Mouse (Mus musculus) heart, embryonic 11.5 days (tissue): ENCODE data around the gene Tmcc2. TPM values are rescaled to one million over a fixed set of nuclear protein-coding genes. Genes with fewer than 3 reads are reported as not detected.

Source experiments
- ATAC-seq: fragments of 200-750 bp; cut with Nextera tagmentation; replicated peaks from 2 replicates; pipeline ENCODE4 v1.8.0; 2017; ENCODE audit warnings: moderate library complexity; ENCODE audit not compliant: insufficient number of reproducible peaks, low FRiP score, low TSS enrichment
- H3K27ac ChIP-seq: fragments of 300-500 bp; sonication (generic); 2 replicates; pipeline ENCODE4 v1.5.1; 2014; ENCODE audit warnings: mild to moderate bottlenecking, low read depth, low read length
- H3K27me3 ChIP-seq: fragments of 300-500 bp; sonication (generic); 2 replicates; pipeline ENCODE4 v1.6.1; 2014; ENCODE audit warnings: mild to moderate bottlenecking, low read length, mixed read lengths; ENCODE audit not compliant: control insufficient read depth, insufficient read depth
- H3K36me3 ChIP-seq: fragments of 300-500 bp; sonication (generic); 2 replicates; pipeline ENCODE4 v1.6.1; 2014; ENCODE audit warnings: mild to moderate bottlenecking, low read length, moderate library complexity, mixed read lengths; ENCODE audit not compliant: control insufficient read depth, insufficient read depth
- H3K4me1 ChIP-seq: fragments of 300-500 bp; sonication (generic); 2 replicates; pipeline ENCODE4 v1.6.1; 2014; ENCODE audit warnings: low read length; ENCODE audit not compliant: control insufficient read depth, insufficient read depth
- H3K4me2 ChIP-seq: fragments of 300-500 bp; sonication (generic); 2 replicates; pipeline ENCODE4 v1.6.1; 2014; ENCODE audit warnings: mild to moderate bottlenecking, moderate library complexity
- H3K4me3 ChIP-seq: fragments of 300-500 bp; sonication (generic); 2 replicates; pipeline ENCODE4 v1.5.1; 2014; ENCODE audit warnings: low read depth, low read length
- H3K9ac ChIP-seq: fragments of 300-500 bp; sonication (generic); 2 replicates; pipeline ENCODE4 v1.6.1; 2014; ENCODE audit warnings: mild to moderate bottlenecking, low read depth, low read length, moderate library complexity
- H3K9me3 ChIP-seq: fragments of 300-500 bp; sonication (generic); replicated peaks from 2 replicates; pipeline ENCODE4 v1.6.1; 2016; ENCODE audit warnings: low read length; ENCODE audit not compliant: control insufficient read depth
- WGBS: fragments of 180-500 bp; shearing (Covaris S2); extraction: QIAGEN DNeasy Blood & Tissue Kit; methylation state at CpG from one replicate; pipeline ENCODE4 v1.1.7; 2014; ENCODE audit not compliant: insufficient replicate concordance; 5-methylcytosine and 5-hydroxymethylcytosine counted together
- polyA plus RNA-seq: library from polyadenylated mRNA; unstranded; fragments of >200 nt; fragmentation: Nextera tagmentation; extraction: Ambion mirVana; gene quantifications from 2 replicates; pipeline ENCODE4 v1.2.1, GENCODE M21; 2014

The Tmcc2 gene
- polyA plus RNA-seq, 1 experiment from 2014 or later: 10.4 TPM

- H3K9me3 ChIP-seq: no peaks in the 10 kb centered on the region
- 78% methylated on average over 8 of the region's 8 CpGs for WGBS
- no peak overlapping the region for H3K27ac ChIP-seq
- H3K27me3 ChIP-seq: no peaks in the 10 kb centered on the region
- peaks cover 60% of the 10 kb centered on the region for H3K4me1 ChIP-seq
- 0 out of 2 replicates have a peak overlapping the region, but pooled peaks have one; percentile 17 for H3K9ac ChIP-seq
- H3K36me3 ChIP-seq: peaks cover 4% of the 10 kb centered on the region; the same call in 1 of the 2 replicates
- no peak overlapping the region for H3K4me3 ChIP-seq
- H3K4me2 ChIP-seq: no peak overlapping the region; the same call in 1 of the 2 replicates
- ATAC-seq: no peak
Measured at GRCm38 (mm10) chr1:132376211-132377054, 14.6 kb downstream of the Tmcc2 start.

- no peak overlapping the region for H3K9ac ChIP-seq
- peak overlapping the region; percentile 43 for H3K4me2 ChIP-seq
- peaks cover 4% of the 10 kb centered on the region; the same call in 1 of the 2 replicates for H3K36me3 ChIP-seq
- peaks cover 68% of the 10 kb centered on the region for H3K4me1 ChIP-seq
- peak overlapping the region; percentile 73 for H3K27ac ChIP-seq
- no peaks in the 10 kb centered on the region for H3K9me3 ChIP-seq
- no peak for ATAC-seq
- H3K4me3 ChIP-seq: no peak overlapping the region
- 38% methylated on average over 4 of the region's 4 CpGs for WGBS
- H3K27me3 ChIP-seq: no peaks in the 10 kb centered on the region
Measured at GRCm38 (mm10) chr1:132375256-132375655, 15.8 kb downstream of the Tmcc2 start.

- H3K36me3 ChIP-seq: 0 out of 2 replicates have a peak, but pooled peaks cover 1% of the 10 kb centered on the region
- WGBS: 63% methylated on average over 3 of the region's 3 CpGs
- peak overlapping the region; percentile 73 for H3K27ac ChIP-seq
- peak overlapping the region; percentile 43 for H3K4me2 ChIP-seq
- no peak overlapping the region for H3K9ac ChIP-seq
- H3K27me3 ChIP-seq: no peaks in the 10 kb centered on the region
- no peak for ATAC-seq
- H3K4me3 ChIP-seq: no peak overlapping the region
- no peaks in the 10 kb centered on the region for H3K9me3 ChIP-seq
- H3K4me1 ChIP-seq: peaks cover 68% of the 10 kb centered on the region
Measured at GRCm38 (mm10) chr1:132374873-132375244, 16.2 kb downstream of the Tmcc2 start.

- Histone ChIP-seq H3K9me3 (no peaks in the 10 kb centered on the region), H3K27me3 (no peaks in the 10 kb centered on the region), H3K27ac (peak overlapping the region; percentile 73), H3K4me3 (no peak overlapping the region), H3K9ac (no peak overlapping the region), H3K36me3 (no peaks in the 10 kb centered on the region), H3K4me1 (peaks cover 68% of the 10 kb centered on the region), H3K4me2 (peak overlapping the region; percentile 43)
- WGBS: 26% methylated on average over 5 of the region's 5 CpGs
- ATAC-seq: peak; percentile 58; the same call in 1 of the 2 replicates
Measured at GRCm38 (mm10) chr1:132374140-132374872, 16.8 kb downstream of the Tmcc2 start.

- Histone ChIP-seq H3K27me3 (no peaks in the 10 kb centered on the region), H3K9me3 (no peaks in the 10 kb centered on the region), H3K4me3 (no peak overlapping the region), H3K4me2 (no peak overlapping the region; the same call in 1 of the 2 replicates), H3K27ac (0 out of 2 replicates have a peak overlapping the region, but pooled peaks have one; percentile 73), H3K9ac (peak overlapping the region; percentile 1; the same call in 1 of the 2 replicates), H3K4me1 (peaks cover 68% of the 10 kb centered on the region), H3K36me3 (no peaks in the 10 kb centered on the region)
- WGBS: 74% methylated on average over 6 of the region's 6 CpGs
- ATAC-seq: no peak
Measured at GRCm38 (mm10) chr1:132372896-132373534, 18.1 kb downstream of the Tmcc2 start.

- H3K27me3 ChIP-seq: no peaks in the 10 kb centered on the region
- H3K9ac ChIP-seq: no peak overlapping the region
- WGBS: 83% methylated on average over 5 of the region's 5 CpGs
- ATAC-seq: no peak
- no peak overlapping the region for H3K4me2 ChIP-seq
- H3K9me3 ChIP-seq: no peaks in the 10 kb centered on the region
- no peaks in the 10 kb centered on the region for H3K36me3 ChIP-seq
- peaks cover 63% of the 10 kb centered on the region for H3K4me1 ChIP-seq
- peak overlapping the region; percentile 12; the same call in 1 of the 2 replicates for H3K27ac ChIP-seq
- H3K4me3 ChIP-seq: no peak overlapping the region
Measured at GRCm38 (mm10) chr1:132372354-132372753, 18.7 kb downstream of the Tmcc2 start.

- no peak for ATAC-seq
- 66% methylated on average over 8 of the region's 8 CpGs for WGBS
- no peaks in the 10 kb centered on the region for H3K36me3 ChIP-seq
- H3K4me1 ChIP-seq: peaks cover 56% of the 10 kb centered on the region
- peak overlapping the region; percentile 56; the same call in 1 of the 2 replicates for H3K9ac ChIP-seq
- no peaks in the 10 kb centered on the region for H3K9me3 ChIP-seq
- H3K27me3 ChIP-seq: no peaks in the 10 kb centered on the region
- no peak overlapping the region for H3K4me2 ChIP-seq
- H3K4me3 ChIP-seq: no peak overlapping the region
- H3K27ac ChIP-seq: peak overlapping the region; percentile 59
Measured at GRCm38 (mm10) chr1:132371298-132372081, 19.6 kb downstream of the Tmcc2 start.
